Mouse (Mus musculus) megakaryocyte, embryonic 14.5 days (primary cell): ENCODE results near the gene Zfp629. TPM values are rescaled to one million over a fixed set of nuclear protein-coding genes. Genes with fewer than 3 reads are reported as not detected.
"Not testable (repeated sequence)": the region's sequence is repeated elsewhere in the genome, so short reads cannot be mapped to it uniquely, and the experiment has no call there.

Experiments
- H3K27me3 ChIP-seq: replicated peaks from 2 replicates; pipeline ENCODE3; 2012; ENCODE audit warnings: inconsistent platforms
- H3K36me3 ChIP-seq: replicated peaks from 2 replicates; pipeline ENCODE3; 2012; ENCODE audit warnings: low read length, inconsistent platforms, mixed read lengths
- H3K4me1 ChIP-seq: 2 replicates; pipeline ENCODE4 v1.6.1; 2012; ENCODE audit warnings: inconsistent platforms
- H3K4me3 ChIP-seq: replicated peaks from 2 replicates; pipeline ENCODE3; 2012; ENCODE audit warnings: moderate library complexity, mild to moderate bottlenecking, inconsistent platforms
- H3K9me3 ChIP-seq: 2 replicates; pipeline ENCODE4 v1.6.1; 2012; ENCODE audit warnings: inconsistent platforms
- FLI1 ChIP-seq: IDR thresholded peaks from 2 replicates; pipeline ENCODE4 v1.6.1; 2012; ENCODE audit warnings: low read length, inconsistent platforms, mixed read lengths
- GATA1 ChIP-seq: IDR thresholded peaks from 3 replicates; pipeline ENCODE4 v1.6.1; 2012; ENCODE audit warnings: mixed read lengths, low read length, inconsistent platforms, borderline replicate concordance
- polyA plus RNA-seq: library from polyadenylated mRNA; stranded (reverse); fragments of >175 nt; gene quantifications from 2 replicates; pipeline ENCODE4 v1.2.3, GENCODE M21; 2012; ENCODE audit warnings: low replicate concordance; ENCODE audit not compliant: insufficient read depth

The Zfp629 gene
- polyA plus RNA-seq, 1 experiment = 2.9 TPM

DNA sequence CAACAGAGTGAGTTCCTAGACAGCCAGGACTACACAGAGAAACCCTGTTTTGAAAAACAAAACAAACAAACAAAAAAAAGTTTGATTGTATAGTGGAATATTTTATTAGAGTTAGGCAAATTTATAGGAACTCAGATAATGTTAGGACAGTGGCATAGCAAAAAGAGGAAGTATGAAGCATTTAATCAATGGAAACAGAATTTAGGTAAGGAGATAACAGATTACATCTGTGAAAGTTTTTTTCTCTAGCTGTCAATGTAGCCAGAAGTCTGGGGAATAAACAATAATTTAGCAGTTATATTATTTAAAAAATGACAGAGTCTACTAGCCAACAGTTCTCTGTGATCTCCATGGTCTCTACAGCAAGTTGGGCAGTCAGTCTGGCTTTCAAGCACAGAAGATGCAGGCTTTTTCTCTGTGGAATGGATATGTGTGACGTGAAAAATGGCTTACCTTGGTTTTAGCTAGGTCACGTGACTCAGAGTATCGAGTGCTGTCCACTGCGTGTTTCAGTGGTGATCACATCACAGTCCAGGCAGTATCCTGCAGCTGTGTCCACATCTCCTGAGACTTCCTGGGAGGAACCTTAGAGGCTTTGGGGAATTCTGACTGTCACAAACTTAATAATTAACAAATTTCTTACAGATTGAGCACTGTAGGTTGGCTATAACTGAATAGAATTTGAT, 33.1 kb upstream of the Zfp629 start:
- H3K9me3 ChIP-seq = peaks cover 8% of the 10 kb centered on the region
- H3K4me1 ChIP-seq = no peaks in the 10 kb centered on the region
- no peak for TF ChIP-seq FLI1
- no peak overlapping the region for H3K4me3 ChIP-seq
- H3K27me3 ChIP-seq = peaks cover 38% of the 10 kb centered on the region
- H3K36me3 ChIP-seq = no peaks in the 10 kb centered on the region

DNA sequence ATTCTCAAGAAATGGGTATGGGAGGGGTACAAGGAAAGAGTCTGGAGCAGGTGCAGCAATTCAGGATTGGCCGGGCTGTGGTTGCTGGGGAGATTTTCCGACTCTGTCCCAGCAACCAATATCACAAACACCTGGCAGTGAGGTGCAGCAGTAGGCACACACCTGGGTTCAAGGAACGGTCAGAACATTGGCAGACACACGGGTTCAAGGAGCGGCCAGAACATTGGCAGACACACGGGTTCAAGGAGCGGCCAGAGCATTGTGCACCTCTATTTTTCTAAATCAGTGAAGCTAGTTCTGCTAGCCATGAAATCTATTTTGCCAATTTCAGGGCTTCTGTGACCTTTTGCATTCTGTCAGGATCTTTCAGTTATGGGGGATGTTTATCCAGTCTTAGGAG, 32.0 kb upstream of the Zfp629 start:
- H3K27me3 ChIP-seq = peaks cover 39% of the 10 kb centered on the region
- not testable (repeated sequence) for H3K9me3 ChIP-seq, H3K4me3 ChIP-seq, H3K36me3 ChIP-seq, H3K4me1 ChIP-seq

DNA sequence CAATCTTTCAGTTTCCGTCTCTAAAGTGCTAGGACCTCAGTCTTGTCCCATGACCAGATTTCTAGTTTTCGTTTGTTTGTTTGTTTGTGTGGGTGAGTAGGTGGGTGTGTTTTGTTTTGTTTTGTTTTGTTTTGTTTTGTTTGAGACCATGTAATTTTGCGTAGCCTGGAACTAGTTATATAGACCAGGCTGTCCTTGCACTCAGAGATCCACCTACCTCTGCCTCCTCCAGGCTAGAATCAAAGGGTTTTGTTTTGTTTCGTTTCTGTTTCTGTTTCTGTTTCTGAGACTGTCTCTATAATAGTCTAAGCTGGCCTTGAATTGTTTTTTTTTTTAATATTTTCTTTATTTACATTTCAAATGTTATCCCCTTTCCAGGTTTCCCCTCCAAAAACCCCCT, 30.8 kb upstream of the Zfp629 start:
- H3K36me3 ChIP-seq = no peaks in the 10 kb centered on the region
- TF ChIP-seq GATA1 = no peak
- TF ChIP-seq FLI1 = no peak

DNA sequence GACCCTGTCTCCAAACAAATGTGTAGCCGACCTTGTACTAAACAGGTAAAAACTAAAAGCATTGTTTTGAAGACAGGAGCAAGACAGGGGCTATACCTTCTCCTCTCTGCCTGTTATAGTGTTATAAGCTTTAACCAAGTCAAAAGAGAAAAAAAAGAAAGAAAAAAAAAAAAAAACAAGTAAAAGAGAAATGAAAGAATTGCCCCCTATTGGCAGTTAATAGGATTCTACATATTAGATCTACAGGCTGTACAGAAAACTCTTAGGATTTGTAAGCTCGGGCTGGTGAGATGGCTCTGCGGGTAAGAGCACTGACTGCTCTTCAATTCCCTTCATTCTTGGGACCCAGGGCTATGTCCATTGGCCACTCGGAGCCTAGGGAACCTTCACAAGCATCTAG, 26.7 kb upstream of the Zfp629 start:
- no peak for TF ChIP-seq GATA1
- no peak for TF ChIP-seq FLI1
- H3K36me3 ChIP-seq = no peaks in the 10 kb centered on the region
- H3K4me3 ChIP-seq = no peak overlapping the region
- H3K4me1 ChIP-seq = no peaks in the 10 kb centered on the region; the same call in 1 of the 2 replicates
- peaks cover 8% of the 10 kb centered on the region for H3K9me3 ChIP-seq
- H3K27me3 ChIP-seq = peaks cover 38% of the 10 kb centered on the region

More for the DNA sequence above, 30.8 kb upstream of the Zfp629 start:
- H3K9me3 ChIP-seq = peaks cover 8% of the 10 kb centered on the region
- peaks cover 36% of the 10 kb centered on the region for H3K27me3 ChIP-seq
- no peaks in the 10 kb centered on the region for H3K4me1 ChIP-seq
- H3K4me3 ChIP-seq = no peak overlapping the region

DNA sequence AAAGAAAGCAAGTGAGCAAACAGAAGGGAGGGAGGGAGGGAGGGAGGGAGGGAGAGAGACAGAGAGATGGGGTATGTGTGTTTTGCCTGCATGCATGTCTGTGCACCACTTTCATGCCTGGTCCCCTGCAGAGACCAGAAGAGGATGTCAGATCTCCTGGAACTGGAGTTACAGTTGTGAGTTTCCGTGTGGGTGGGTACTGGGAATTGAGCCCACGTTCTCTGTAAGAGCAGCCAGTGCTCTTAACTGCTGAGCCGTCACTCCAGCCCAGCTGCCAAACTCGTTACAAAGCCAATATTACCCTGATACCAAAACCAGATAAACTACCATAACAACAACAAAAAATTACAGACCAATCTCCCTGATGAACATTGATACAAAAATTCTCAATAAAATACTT, 25.7 kb upstream of the Zfp629 start:
- Histone ChIP-seq H3K4me1 (peaks cover 5% of the 10 kb centered on the region; the same call in 1 of the 2 replicates), H3K9me3 (peaks cover 8% of the 10 kb centered on the region), H3K36me3 (no peaks in the 10 kb centered on the region), H3K4me3 (no peak overlapping the region), H3K27me3 (peaks cover 47% of the 10 kb centered on the region)
- TF ChIP-seq FLI1 = no peak
- no peak for TF ChIP-seq GATA1

DNA sequence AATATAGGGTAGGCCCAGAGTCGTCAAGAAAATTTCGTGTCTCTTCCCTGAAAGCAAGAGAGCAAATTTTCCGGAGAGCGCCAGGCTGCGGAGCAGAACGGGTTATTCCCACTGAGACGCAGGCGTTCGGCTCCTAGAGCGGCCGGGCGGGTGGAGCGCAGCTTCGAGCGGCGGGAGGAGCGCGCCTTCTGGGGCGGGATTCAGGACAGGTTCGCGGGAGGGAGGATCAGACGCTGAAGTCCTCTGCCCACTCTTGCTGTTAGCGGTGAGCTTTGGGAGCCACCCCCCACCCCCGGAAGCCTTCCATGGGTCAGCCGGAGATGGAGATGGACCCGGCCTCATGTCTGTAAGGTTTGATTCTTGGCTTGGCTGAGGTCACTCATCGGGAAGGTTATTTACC, 21.4 kb upstream of the Zfp629 start:
- H3K4me3 ChIP-seq = peak overlapping the region; percentile 64
- H3K36me3 ChIP-seq = no peaks in the 10 kb centered on the region
- TF ChIP-seq GATA1 = no peak
- no peak for TF ChIP-seq FLI1
- H3K27me3 ChIP-seq = peaks cover 45% of the 10 kb centered on the region
- H3K9me3 ChIP-seq = no peaks in the 10 kb centered on the region
- peaks cover 5% of the 10 kb centered on the region; the same call in 1 of the 2 replicates for H3K4me1 ChIP-seq

DNA sequence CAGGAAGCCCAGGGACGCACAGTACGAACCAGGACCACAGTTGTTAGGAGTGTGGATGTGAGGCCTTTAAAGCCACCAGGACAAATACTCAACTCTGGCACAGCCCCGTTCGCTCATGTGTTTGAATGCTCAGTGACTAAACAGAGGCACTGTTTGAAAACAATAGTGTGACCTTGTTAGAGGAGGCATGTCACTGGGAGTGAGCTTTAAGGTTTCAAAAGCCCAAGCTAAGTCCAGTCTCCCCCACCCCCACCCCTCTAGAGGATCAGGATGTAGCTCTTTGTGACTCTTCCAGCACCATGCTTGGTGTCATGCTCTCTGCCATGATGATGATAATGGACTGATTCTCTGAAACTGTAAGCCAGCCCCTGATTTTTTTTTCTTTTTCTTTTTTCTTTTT, 15.8 kb upstream of the Zfp629 start:
- Histone ChIP-seq H3K9me3 (peaks cover 4% of the 10 kb centered on the region; the same call in 1 of the 2 replicates), H3K27me3 (peaks cover 33% of the 10 kb centered on the region)
- TF ChIP-seq FLI1 = no peak
- no peak for TF ChIP-seq GATA1

DNA sequence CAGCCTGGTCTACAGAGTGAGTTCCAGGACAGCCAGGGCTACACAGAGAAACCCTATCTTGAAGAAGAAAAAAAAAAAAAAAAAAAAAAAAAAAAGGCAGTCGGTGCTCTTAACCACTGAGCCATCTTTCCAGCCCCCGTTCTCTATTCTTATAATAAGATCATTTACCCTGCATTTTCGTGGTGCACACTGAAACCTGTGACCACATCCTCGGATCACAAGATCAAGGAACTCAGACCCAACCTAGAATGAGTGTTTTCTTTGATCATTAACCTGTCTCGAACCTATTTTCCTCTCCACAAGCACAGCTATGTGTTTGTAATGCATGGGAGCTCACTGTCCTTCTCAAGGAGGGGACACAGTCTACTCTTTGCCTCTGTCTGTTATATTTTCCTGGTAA, 13.0 kb upstream of the Zfp629 start:
- H3K4me1 ChIP-seq = 0 out of 2 replicates have a peak, but pooled peaks cover 4% of the 10 kb centered on the region
- H3K27me3 ChIP-seq = peaks cover 27% of the 10 kb centered on the region
- no peaks in the 10 kb centered on the region for H3K36me3 ChIP-seq
- no peak overlapping the region for H3K4me3 ChIP-seq
- H3K9me3 ChIP-seq = peaks cover 9% of the 10 kb centered on the region
- no peak for TF ChIP-seq GATA1
- TF ChIP-seq FLI1 = no peak

More for the DNA sequence above, 15.8 kb upstream of the Zfp629 start:
- no peak overlapping the region for H3K4me3 ChIP-seq
- no peaks in the 10 kb centered on the region for H3K36me3 ChIP-seq
- H3K4me1 ChIP-seq = 0 out of 2 replicates have a peak, but pooled peaks cover under 1% of the 10 kb centered on the region

DNA sequence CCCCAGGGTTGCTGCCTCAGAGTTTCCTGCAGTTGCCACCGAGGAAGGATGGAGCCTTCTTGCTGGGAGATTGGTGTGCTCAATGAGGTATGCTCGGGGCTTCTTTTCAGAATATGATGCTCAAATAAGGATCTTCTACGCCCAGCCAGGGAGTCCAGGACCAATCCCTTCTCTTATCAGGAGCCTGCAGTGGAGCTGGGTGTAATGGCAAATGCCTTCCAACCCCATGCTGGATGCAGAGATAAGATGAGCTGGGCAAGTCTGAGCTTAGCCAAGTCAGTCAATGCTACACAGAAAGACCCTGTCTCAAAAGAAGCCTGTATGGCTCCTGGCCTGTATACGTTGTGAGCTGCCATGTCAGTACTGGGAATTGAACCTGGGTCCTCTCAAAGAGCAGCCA, 10.9 kb upstream of the Zfp629 start:
- Histone ChIP-seq H3K4me3 (no peak overlapping the region), H3K27me3 (peaks cover 16% of the 10 kb centered on the region), H3K4me1 (0 out of 2 replicates have a peak, but pooled peaks cover 4% of the 10 kb centered on the region), H3K36me3 (no peaks in the 10 kb centered on the region), H3K9me3 (peaks cover 8% of the 10 kb centered on the region)
- TF ChIP-seq GATA1 (no peak), FLI1 (no peak)

DNA sequence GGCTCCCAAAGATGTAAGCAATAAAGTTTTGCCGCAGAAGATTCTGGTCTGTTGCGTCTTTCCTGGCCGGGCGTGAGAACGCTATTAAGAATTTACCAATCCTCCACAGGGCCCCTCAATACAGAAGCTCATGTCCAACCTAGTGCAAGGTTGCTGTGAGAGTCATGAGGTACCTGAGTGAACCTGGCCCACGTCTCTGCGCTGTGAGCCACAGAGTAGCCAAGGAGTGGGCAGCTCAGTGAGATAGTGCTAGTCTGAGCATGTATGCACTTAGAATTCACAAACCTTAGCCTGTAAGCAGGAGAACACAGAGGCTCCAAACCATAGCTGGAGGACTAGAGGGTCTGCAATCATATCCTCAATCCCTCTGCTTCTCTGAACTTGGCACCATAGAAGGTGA, 10.4 kb upstream of the Zfp629 start:
- 0 out of 2 replicates have a peak, but pooled peaks cover 4% of the 10 kb centered on the region for H3K4me1 ChIP-seq
- H3K9me3 ChIP-seq = peaks cover 4% of the 10 kb centered on the region
- no peak overlapping the region for H3K4me3 ChIP-seq
- H3K27me3 ChIP-seq = peaks cover 12% of the 10 kb centered on the region
- no peak for TF ChIP-seq GATA1
- TF ChIP-seq FLI1 = no peak
- no peaks in the 10 kb centered on the region for H3K36me3 ChIP-seq

DNA sequence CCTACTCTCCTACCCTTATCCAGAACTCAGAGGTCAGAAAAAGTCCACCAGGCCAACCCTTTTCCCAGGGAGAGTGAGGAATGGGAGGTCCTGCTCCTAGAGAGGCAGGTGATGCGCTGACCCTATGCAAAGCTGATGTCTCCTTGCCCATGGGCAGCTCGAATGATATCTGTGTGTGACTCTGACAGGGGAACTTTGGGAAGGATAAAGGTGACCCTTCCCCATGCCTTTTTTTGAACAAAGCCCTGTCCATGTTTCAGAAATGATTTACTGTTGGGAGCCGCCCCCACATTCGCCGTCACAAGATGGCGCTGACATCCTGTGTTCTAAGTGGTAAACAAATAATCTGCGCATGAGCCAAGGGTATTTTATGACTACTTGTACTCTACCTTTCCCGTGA, 2.8 kb upstream of the Zfp629 start:
- Histone ChIP-seq H3K27me3 (peaks cover 25% of the 10 kb centered on the region), H3K4me1 (peaks cover 27% of the 10 kb centered on the region)
- not testable (repeated sequence) for H3K36me3 ChIP-seq, H3K4me3 ChIP-seq, H3K9me3 ChIP-seq
